Mouse (Mus musculus) gastrocnemius, adult 18-20 months (tissue): ENCODE data around the gene Prkar2b. TPM values are rescaled to one million over a fixed set of nuclear protein-coding genes. Genes with fewer than 3 reads are reported as not detected.

Experiments used
- DNase-seq: peaks from one replicate; pipeline ENCODE4 v3.0.0; 2021; ENCODE audit warnings: low spot score
- total RNA-seq, 2 experiments: library from RNA; stranded (reverse); gene quantifications; 2 replicates each; pipeline ENCODE4 v1.2.3; 2021

Gene Prkar2b
- total RNA-seq, 2 experiments from 2014 or later, result 1.8 to 4.1 TPM

- DNase-seq, result peak; percentile 76
These were observed 134.4 kb downstream of the Prkar2b start for GRCm38 (mm10) chr12:31926661-31927061.

- DNase-seq, result no peak
These were observed 135.8 kb downstream of the Prkar2b start for GRCm38 (mm10) chr12:31925343-31925742.

GRCm38 (mm10) chr12:31924135-31924534, 137.0 kb downstream of the Prkar2b start:
- no peak for DNase-seq

GRCm38 (mm10) chr12:31920464-31921405, 140.4 kb downstream of the Prkar2b start:
- no peak for DNase-seq

- peak; percentile 79 for DNase-seq
These were observed 143.9 kb downstream of the Prkar2b start for GRCm38 (mm10) chr12:31917245-31917644.

- peak; percentile 31 for DNase-seq
These were observed 144.4 kb downstream of the Prkar2b start for GRCm38 (mm10) chr12:31916691-31917090.

GRCm38 (mm10) chr12:31913614-31914013, 147.5 kb downstream of the Prkar2b start:
- peak; percentile 65 for DNase-seq

- DNase-seq, result no peak
These were observed 148.0 kb downstream of the Prkar2b start for GRCm38 (mm10) chr12:31912966-31913551.

Other genes starting within 250 kb of the Prkar2b start
- 10 to 100 TPM; 61.8 to 77.7 TPM for gene Hbp1, start 110.8 kb downstream of the Prkar2b start, total RNA-seq
- under 1 TPM; 0.37 to 0.57 TPM for gene Pik3cg, start 147.4 kb upstream of the Prkar2b start, total RNA-seq